Mouse (Mus musculus): Measurements from ENCODE around the gene Tmem266. TPM values are rescaled to one million over a fixed set of nuclear protein-coding genes. Genes with fewer than 3 reads are reported as not detected.

Tmem266 gene
- total and polyA plus RNA-seq, 2 experiments: 1.5 TPM

DNA sequence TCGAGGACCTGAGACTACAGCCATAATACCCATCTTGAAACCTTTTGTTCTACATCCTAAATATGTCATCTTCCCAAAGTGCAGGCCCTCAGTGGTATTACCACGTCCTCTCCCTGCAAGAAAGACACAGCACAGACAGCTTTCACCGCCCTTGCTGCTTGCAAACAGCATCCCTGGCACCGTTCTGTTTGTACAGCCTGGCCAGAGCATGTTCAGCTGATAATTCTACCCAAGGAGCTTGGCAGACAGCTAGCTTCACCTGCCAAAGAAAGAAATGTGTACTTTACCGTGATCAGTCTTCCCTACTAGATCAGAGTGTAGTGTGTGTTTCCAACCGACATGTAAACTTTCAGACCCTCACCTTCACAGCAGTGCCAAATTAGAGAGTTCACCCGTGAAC is 45.2 kb downstream of the Tmem266 start:
- Histone ChIP-seq H3K27me3 (ENCODE audit: control insufficient read depth, insufficient read depth, low read length) (no peaks in the 10 kb centered on the region), H3K27ac (replicated peaks; ENCODE audit: insufficient read depth, low read depth, low read length) (no peak overlapping the region), H3K9ac (ENCODE audit: low read depth, low read length) (no peak overlapping the region), H3K4me1 (ENCODE audit: control insufficient read depth, insufficient read depth, low read length) (no peaks in the 10 kb centered on the region), H3K79me2 (ENCODE audit: control insufficient read depth, insufficient read depth, low read length) (no peaks in the 10 kb centered on the region), H3K4me3 (ENCODE audit: insufficient read depth, low read depth, low read length) (no peak overlapping the region), H3K36me3 (ENCODE audit: control insufficient read depth, insufficient read depth, low read length) (no peaks in the 10 kb centered on the region)
- WGBS: 37% methylated on average over 7 of the region's 7 CpGs
- peak; percentile 57 for DNase-seq (ENCODE audit: extremely low read depth, low read depth, low spot score)
- TF ChIP-seq POLR2A (IDR thresholded peaks at IDR 0.05; ENCODE audit: extremely low read depth, insufficient read depth, low read length): no peak
- TF ChIP-seq CTCF (IDR thresholded peaks at IDR 0.05; ENCODE audit: low read depth, low read length): no peak

DNA sequence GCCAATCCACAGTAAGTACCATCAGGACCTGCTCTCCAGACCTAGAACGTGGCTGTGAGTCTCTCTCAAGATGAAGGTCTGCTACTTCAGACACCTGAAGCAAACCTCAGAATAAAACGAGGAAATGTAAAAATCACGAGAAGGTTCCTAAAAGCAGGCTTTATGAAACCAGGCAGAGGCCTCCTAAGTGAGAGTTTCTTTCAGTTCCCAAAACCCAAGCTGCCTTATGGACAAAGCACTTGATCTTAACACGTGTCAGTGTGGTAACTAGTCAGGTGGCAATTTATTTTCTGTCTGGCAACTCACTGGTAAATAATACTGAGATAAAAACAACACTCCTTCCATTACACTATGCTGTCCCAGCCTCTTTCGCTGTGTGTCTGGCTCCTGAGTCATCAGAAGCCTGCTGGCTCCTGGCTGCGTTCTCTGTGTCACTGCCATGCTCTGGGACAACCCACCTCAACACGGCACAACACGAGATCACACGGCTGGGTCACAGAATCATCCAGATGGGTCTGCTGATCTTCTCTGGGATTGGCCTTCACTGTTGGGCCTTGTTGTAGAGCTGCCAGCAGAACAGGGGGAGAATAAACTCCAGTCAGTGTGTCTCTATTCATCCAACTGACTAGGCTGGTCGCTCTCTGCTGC is 51.0 kb downstream of the Tmem266 start:
- TF ChIP-seq CTCF (IDR thresholded peaks at IDR 0.05; ENCODE audit: low read depth, low read length) (no peak), POLR2A (IDR thresholded peaks at IDR 0.05; ENCODE audit: extremely low read depth, insufficient read depth, low read length) (no peak)
- Histone ChIP-seq H3K36me3 (ENCODE audit: control insufficient read depth, insufficient read depth, low read length) (no peaks in the 10 kb centered on the region), H3K27me3 (ENCODE audit: control insufficient read depth, insufficient read depth, low read length) (no peaks in the 10 kb centered on the region), H3K4me1 (ENCODE audit: control insufficient read depth, insufficient read depth, low read length) (no peaks in the 10 kb centered on the region), H3K27ac (replicated peaks; ENCODE audit: insufficient read depth, low read depth, low read length) (no peak overlapping the region), H3K9ac (ENCODE audit: low read depth, low read length) (no peak overlapping the region), H3K79me2 (ENCODE audit: control insufficient read depth, insufficient read depth, low read length) (no peaks in the 10 kb centered on the region), H3K4me3 (ENCODE audit: insufficient read depth, low read depth, low read length) (no peak overlapping the region)
- no peak for DNase-seq (ENCODE audit: extremely low read depth, low read depth, low spot score)
- 84% methylated on average over 10 of the region's 10 CpGs for whole genome bisulfite sequencing

DNA sequence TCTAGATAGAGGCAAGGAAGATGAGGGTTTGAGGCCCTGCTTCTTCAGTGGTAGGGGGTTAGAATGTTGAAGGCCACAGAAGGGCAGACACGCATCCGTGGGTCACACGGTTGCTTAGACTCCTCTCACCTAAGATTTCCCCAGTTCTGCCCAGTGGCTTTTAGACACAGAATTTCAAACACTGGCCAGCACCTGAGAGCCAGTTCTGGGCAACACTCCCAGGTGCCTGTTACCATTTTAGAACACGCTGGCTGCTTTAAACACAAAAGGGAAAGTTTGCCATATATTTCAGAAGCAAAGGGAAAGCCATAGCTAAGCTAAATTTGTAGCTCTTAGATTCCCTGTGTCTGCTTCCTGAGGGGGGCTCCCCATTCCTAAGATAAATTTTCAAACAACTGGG is 54.7 kb downstream of the Tmem266 start:
- Histone ChIP-seq H3K36me3 (ENCODE audit: control insufficient read depth, insufficient read depth, low read length) (no peaks in the 10 kb centered on the region), H3K4me3 (ENCODE audit: insufficient read depth, low read depth, low read length) (no peak overlapping the region), H3K27ac (replicated peaks; ENCODE audit: insufficient read depth, low read depth, low read length) (no peak overlapping the region), H3K27me3 (ENCODE audit: control insufficient read depth, insufficient read depth, low read length) (no peaks in the 10 kb centered on the region), H3K79me2 (ENCODE audit: control insufficient read depth, insufficient read depth, low read length) (no peaks in the 10 kb centered on the region), H3K4me1 (ENCODE audit: control insufficient read depth, insufficient read depth, low read length) (no peaks in the 10 kb centered on the region), H3K9ac (ENCODE audit: low read depth, low read length) (no peak overlapping the region)
- 89% methylated on average over 4 of the region's 4 CpGs for WGBS
- TF ChIP-seq CTCF (IDR thresholded peaks at IDR 0.05; ENCODE audit: low read depth, low read length): no peak
- no peak for TF ChIP-seq POLR2A (IDR thresholded peaks at IDR 0.05; ENCODE audit: extremely low read depth, insufficient read depth, low read length)
- no peak for DNase-seq (ENCODE audit: extremely low read depth, low read depth, low spot score)

DNA sequence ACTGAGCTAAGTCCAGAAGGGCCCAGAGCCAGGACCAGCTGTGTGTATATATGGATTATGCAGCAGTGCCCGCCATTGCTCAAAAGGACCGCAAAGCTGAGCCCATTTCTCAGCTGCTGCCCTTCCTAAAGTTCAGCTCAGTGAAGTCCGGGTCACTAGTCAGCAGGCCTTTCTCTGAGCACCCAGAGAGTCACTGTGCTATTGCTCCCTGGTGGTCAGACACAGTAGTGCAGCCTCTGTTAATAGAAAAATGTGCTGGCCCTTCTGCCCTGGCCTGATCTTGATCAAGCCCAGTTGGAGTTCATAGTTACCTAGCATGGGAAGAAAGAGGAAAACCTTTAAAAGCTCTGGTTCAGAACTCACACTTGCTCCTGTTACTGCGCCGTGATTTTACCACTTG is 55.7 kb downstream of the Tmem266 start:
- H3K27ac ChIP-seq (replicated peaks; ENCODE audit: insufficient read depth, low read depth, low read length): no peak overlapping the region
- H3K79me2 ChIP-seq (ENCODE audit: control insufficient read depth, insufficient read depth, low read length): no peaks in the 10 kb centered on the region
- no peak for TF ChIP-seq POLR2A (IDR thresholded peaks at IDR 0.05; ENCODE audit: extremely low read depth, insufficient read depth, low read length)
- TF ChIP-seq CTCF (IDR thresholded peaks at IDR 0.05; ENCODE audit: low read depth, low read length): peak; percentile 66
- peak; percentile 58 for DNase-seq (ENCODE audit: extremely low read depth, low read depth, low spot score)
- no peaks in the 10 kb centered on the region for H3K4me1 ChIP-seq (ENCODE audit: control insufficient read depth, insufficient read depth, low read length)
- no peaks in the 10 kb centered on the region for H3K36me3 ChIP-seq (ENCODE audit: control insufficient read depth, insufficient read depth, low read length)
- 35% methylated on average over 5 of the region's 5 CpGs for WGBS
- no peak overlapping the region for H3K4me3 ChIP-seq (ENCODE audit: insufficient read depth, low read depth, low read length)
- H3K27me3 ChIP-seq (ENCODE audit: control insufficient read depth, insufficient read depth, low read length): no peaks in the 10 kb centered on the region
- no peak overlapping the region for H3K9ac ChIP-seq (ENCODE audit: low read depth, low read length)

DNA sequence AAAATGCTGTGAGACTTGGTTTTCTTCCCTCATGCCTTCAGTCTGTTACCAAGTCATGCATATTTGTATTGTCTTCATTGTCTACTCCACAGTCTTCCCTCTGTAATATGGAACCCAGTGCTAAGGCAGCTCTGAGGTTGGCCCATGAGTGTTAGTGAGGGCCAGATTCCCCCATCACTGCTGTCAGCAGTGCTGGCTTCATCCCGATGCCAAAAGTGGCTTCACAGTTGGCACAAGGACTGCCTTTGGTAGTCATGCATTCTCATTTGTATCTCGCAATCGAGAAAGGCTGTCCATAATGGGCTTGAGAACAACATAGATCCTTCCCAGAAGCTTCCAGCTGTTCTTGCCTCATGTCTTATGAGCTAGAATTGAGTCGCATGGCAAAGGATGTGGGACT is 59.4 kb downstream of the Tmem266 start:
- H3K4me3 ChIP-seq (ENCODE audit: insufficient read depth, low read depth, low read length): no peak overlapping the region
- no peaks in the 10 kb centered on the region for H3K27me3 ChIP-seq (ENCODE audit: control insufficient read depth, insufficient read depth, low read length)
- no peak for TF ChIP-seq POLR2A (IDR thresholded peaks at IDR 0.05; ENCODE audit: extremely low read depth, insufficient read depth, low read length)
- no peak for TF ChIP-seq CTCF (IDR thresholded peaks at IDR 0.05; ENCODE audit: low read depth, low read length)
- no peaks in the 10 kb centered on the region for H3K79me2 ChIP-seq (ENCODE audit: control insufficient read depth, insufficient read depth, low read length)
- H3K4me1 ChIP-seq (ENCODE audit: control insufficient read depth, insufficient read depth, low read length): no peaks in the 10 kb centered on the region
- no peak overlapping the region for H3K9ac ChIP-seq (ENCODE audit: low read depth, low read length)
- no peak for DNase-seq (ENCODE audit: extremely low read depth, low read depth, low spot score)
- 94% methylated on average over 4 of the region's 4 CpGs for WGBS
- no peak overlapping the region for H3K27ac ChIP-seq (replicated peaks; ENCODE audit: insufficient read depth, low read depth, low read length)
- H3K36me3 ChIP-seq (ENCODE audit: control insufficient read depth, insufficient read depth, low read length): no peaks in the 10 kb centered on the region

DNA sequence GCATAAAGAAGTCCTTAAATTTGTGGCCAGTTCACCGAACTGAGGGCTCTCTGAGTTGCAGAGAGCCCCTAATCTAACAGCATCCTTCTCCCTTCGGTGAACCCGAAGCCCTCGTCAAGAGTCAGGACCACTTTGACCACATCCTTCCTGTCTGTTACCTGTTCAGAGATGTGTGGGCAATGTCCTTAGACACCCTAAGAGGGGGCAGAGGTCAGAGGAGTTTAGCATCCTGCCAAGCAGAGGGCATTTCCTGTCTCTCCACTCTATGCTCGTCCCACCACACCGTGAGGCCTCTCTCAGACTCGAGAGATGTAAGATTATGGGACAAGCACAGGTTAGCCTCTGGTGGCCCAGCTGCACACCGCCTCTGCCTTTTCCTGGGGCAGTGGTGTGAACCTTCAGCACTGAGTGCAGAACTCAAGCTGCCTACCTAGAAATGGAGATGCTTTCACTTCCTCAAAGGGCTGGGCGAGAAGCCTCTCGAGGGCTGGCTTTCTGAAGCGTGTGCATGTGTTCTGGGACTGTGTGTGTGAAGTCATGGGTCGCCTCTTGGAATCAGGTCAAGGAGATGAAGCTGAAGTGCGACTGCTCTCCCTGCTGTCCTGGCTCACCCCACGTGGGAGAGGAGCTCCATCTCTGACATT is 61.3 kb downstream of the Tmem266 start:
- Histone ChIP-seq H3K4me1 (ENCODE audit: control insufficient read depth, insufficient read depth, low read length) (no peaks in the 10 kb centered on the region), H3K36me3 (ENCODE audit: control insufficient read depth, insufficient read depth, low read length) (no peaks in the 10 kb centered on the region), H3K79me2 (ENCODE audit: control insufficient read depth, insufficient read depth, low read length) (no peaks in the 10 kb centered on the region), H3K27ac (replicated peaks; ENCODE audit: insufficient read depth, low read depth, low read length) (no peak overlapping the region), H3K27me3 (ENCODE audit: control insufficient read depth, insufficient read depth, low read length) (no peaks in the 10 kb centered on the region), H3K4me3 (ENCODE audit: insufficient read depth, low read depth, low read length) (no peak overlapping the region), H3K9ac (ENCODE audit: low read depth, low read length) (no peak overlapping the region)
- no peak for DNase-seq (ENCODE audit: extremely low read depth, low read depth, low spot score)
- TF ChIP-seq POLR2A (IDR thresholded peaks at IDR 0.05; ENCODE audit: extremely low read depth, insufficient read depth, low read length) (no peak), CTCF (IDR thresholded peaks at IDR 0.05; ENCODE audit: low read depth, low read length) (no peak)
- 77% methylated on average over 14 of the region's 14 CpGs for WGBS
